Mouse (Mus musculus) right cerebral cortex, postnatal 25 days (tissue): Measurements from ENCODE around the gene Pcif1.
A peak's percentile ranks its signal among the peaks of the same experiment; 100 is the strongest.

Experiments
- DNase-seq: peaks from one replicate; pipeline ENCODE4 v3.0.0; 2022

Gene Pcif1

DNA sequence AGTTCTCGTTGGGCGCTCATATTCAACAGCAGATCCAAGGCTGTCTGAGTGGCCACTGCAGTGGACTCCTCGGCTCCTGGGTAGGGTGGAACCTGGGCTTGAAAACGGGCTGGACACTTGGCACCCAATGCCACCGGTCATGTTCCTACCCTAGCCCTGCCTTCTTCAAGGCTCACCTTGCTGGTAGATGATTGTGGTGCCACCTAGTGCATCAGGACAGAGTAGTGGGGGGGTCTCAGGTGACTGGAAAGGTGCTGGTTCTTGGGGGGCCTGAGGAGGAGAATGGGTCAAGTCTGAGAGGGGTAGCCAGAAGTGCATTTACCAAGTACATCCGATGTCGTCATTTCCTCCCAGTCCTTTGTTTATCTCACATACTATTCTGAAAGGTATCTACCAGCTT lies 18.9 kb downstream of the Pcif1 start:
- no peak for DNase-seq

DNA sequence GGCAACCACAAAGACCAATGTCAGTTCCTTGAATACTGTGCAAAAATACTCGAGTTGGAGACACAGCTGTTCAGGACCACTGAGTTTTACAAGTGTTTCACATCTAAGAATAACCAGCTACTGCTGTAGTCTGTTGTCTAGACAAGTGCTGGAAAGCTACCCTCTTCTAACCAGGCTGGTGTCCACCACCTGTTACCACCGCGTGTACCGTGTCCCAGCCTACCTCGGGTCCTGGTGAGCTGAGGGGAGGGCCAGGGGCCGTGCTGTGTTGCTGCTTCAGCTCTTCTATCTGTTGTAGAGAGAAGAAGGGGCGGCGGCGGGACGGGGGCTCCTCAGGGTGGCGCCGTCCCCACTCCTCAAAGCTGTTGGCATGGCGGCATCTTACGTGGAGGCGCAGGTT lies 19.9 kb downstream of the Pcif1 start:
- DNase-seq, result no peak

DNA sequence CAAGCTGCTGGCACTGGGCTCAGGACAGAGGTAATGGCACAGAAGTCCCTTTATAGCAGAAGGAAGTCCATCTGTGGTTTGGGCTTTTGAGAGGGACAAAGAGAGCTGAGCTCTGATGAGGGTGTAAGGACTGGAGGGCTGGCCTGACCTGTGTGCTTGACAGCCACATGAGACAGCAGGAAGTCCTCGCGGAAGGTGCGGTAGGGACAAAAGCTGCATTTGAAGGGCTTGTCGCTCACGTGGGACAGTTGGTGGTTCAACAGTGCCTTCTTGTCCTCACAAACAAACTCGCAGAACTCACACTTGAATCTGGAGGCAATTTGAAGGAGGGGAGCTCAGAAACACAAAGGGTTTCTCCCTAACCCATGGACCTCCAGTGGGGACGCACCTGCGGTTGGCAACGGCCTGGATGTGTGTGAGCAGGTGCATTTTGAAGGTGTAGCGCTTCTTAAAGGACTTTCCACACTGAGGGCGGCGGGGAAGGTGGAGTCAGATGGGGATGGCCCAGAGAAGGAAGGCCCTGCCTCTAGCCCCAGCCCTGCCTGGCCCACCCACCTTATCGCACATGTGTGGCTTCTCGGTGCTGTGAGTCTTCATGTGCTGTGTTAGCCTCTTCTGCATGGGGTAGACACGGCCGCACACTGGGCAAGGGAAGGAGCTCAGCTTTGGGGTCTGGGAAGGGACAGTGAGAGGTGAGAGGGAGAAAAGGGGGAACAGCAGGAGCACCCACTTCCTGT lies 20.8 kb downstream of the Pcif1 start:
- DNase-seq, result no peak

DNA sequence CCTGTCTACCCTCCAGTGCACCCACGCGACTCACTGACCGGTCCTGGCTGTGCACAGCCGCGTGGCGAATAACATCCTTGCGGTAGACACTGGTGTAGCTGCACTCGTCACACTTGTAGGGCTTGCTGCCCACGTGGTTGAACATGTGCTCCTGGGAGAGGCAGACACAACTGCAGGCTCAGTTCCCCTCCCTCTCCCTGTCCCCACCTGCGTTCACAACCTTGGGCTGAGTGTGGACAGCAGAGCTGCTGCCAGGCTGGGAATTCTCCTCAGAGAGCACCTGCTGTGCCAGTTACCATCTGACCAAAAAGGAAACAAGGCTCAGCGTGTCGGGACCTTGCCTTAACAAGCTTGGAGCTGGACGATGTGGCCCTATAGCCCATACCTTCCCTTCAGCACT lies 22.3 kb downstream of the Pcif1 start:
- DNase-seq, result no peak

- DNase-seq, result no peak
These were observed 24.4 kb downstream of the Pcif1 start for GRCm38 (mm10) chr2:164903496-164903895.

DNA sequence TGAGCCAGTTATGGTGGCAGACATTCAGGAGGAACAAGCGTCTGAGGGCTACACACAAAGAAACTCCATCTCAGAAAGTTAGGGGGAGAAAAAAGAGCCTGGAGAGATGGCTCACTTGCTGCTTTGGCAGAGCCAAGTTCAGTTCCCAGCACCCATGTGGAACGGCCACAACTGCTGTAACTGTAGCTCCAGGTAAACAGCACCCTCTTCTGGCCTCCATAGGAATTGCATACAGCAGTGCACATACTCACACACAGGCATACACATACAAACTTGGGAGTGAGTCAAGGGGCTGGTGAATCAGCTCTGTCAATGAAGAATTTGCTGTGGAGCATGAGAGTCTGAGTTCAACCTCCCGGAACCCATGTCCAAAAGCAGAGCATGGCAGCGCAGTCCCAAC lies 27.0 kb downstream of the Pcif1 start:
- DNase-seq, result no peak

DNA sequence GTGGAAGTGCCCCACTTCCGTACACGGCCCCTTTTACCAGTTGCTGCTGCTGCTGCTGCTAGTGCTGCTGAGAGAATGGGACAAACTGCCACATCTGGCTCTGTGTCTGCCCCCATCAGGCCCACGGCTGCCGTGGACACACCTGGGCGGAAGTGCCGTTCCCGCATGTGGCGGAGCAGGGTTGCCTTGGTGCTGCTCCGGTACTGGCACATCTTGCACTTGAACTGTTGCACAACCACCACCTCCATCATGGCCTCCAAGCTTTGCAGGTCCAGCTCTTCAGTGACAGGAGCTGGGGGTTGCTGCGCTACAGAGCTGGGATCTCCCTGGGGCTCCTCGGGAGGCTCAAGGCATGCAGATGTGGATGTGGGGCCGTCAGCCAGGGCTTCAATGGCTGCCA lies 28.4 kb downstream of the Pcif1 start:
- DNase-seq, result no peak

DNA sequence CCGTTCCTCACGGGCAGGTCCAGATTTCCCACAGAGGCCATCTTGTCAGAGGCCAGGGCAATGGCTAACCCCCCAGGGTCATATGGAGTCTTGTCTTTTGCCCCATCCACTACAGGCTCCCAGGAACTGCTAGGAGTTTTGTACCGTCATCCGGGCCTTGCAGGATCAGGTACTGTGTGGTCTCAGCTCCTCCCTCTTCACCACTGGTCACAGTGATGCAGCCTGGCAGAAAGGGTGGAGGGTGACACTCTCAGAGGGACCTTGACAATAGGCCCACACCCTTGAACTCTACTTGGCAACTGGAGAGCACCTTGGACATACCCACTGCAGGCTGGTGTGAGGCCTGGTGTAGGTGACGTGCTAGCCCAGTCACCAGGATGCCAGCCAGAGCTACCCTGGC lies 28.9 kb downstream of the Pcif1 start:
- no peak for DNase-seq

GRCm38 (mm10) chr2:164909100-164909499 lies 30.0 kb downstream of the Pcif1 start:
- no peak for DNase-seq

DNA sequence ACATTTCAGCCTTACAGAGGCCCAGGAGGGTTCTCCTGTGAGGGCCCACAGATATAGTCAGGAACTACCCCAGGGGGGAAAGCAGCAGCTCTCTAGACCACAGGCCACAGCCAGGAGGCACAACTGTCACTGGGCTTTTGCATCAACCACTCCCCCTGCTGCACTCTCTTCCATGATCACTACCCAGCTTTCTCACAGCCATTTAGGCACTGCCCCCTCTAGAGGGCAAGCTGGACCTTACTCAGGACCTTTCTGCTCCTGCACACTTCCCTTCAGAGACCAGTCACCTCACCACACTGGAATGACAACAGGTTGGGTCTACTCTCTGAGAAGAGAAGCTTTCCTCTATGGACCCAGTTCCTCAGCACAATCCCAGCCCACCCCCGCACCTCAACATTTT lies 30.4 kb downstream of the Pcif1 start:
- no peak for DNase-seq

GRCm38 (mm10) chr2:164910360-164911061 lies 31.4 kb downstream of the Pcif1 start:
- DNase-seq, result no peak

GRCm38 (mm10) chr2:164911086-164912048 lies 32.3 kb downstream of the Pcif1 start, which contains the start of gene Zfp335:
TSS of gene Zfp335 (minus strand) at chr2:164911757.
- peak; percentile 93 for DNase-seq

- peak; percentile 68 for DNase-seq
These were observed 33.0 kb downstream of the Pcif1 start for GRCm38 (mm10) chr2:164912151-164912550.

DNA sequence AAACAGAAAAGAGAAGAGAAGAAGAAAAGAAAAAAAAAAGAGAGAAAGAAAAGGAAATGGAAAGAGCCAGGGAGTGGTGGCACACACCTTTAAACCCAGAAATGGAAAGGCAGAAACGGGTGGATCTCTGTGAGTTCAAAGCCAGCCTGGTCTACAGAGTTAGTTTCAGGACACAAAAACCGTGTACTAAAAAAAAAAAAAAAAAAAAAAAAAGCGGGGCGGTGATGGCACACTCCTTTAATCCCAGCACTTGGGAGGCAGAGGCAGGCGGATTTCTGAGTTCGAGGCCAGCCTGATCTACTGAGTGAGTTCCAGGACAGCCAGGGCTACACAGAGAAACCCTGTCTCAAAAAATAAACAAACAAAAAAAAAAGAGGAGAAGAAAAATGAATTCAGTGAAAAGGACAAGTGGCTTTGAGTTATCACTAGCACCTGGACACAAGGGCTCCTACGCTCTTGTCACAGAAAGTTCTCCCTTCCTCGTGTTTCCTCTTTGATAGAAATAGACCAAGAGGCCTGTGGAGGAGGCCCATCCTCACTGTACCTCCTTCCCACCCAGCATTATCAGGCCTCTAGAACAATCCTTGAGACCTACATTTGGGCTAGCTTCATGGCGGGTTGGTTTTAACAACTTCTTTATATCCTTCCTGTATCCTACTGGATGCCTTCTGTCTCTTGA lies 33.8 kb downstream of the Pcif1 start:
- no peak for DNase-seq

DNA sequence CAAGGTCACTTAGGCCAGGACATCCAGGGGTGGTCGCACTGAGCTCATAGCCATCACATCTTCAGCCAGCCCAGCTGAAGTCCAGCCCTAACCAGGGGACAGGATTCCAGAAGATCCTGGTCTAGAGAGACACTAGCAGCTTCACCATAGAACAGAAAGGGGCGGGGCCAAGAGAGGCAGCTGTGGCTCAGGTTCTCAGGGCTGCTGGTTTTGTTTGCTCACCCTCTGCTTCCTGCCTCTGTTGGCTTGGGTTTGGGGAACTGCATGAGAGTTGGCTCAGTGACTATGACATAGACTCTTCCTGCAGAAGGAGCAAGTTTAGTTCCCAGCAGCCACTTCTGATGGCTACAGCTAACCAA lies 34.3 kb downstream of the Pcif1 start:
- no peak for DNase-seq

GRCm38 (mm10) chr2:164916820-164917219 lies 37.7 kb downstream of the Pcif1 start:
- no peak for DNase-seq

GRCm38 (mm10) chr2:164917371-164917770 lies 38.3 kb downstream of the Pcif1 start:
- no peak for DNase-seq

DNA sequence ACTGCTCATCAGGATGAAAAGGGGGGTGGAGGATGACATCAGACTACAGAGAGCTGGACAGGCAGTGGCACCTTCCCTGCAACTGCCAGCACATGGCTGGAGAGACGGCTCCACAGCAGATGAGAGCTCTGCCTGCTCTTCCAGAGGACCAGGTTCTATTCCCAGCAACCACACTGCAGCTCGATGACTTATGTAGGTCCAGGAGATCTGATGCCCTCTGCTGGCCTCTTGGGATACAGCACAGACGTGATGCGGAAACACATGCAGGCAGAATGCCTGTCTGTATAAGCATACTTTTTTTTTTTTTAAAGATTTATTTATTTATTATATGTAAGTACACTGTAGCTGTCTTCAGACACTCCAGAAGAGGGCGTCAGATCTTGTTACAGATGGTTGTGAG lies 39.2 kb downstream of the Pcif1 start:
- no peak for DNase-seq

- no peak for DNase-seq
These were observed 42.9 kb downstream of the Pcif1 start for GRCm38 (mm10) chr2:164921984-164922383.

GRCm38 (mm10) chr2:164923291-164923690 lies 44.2 kb downstream of the Pcif1 start:
- no peak for DNase-seq

DNA sequence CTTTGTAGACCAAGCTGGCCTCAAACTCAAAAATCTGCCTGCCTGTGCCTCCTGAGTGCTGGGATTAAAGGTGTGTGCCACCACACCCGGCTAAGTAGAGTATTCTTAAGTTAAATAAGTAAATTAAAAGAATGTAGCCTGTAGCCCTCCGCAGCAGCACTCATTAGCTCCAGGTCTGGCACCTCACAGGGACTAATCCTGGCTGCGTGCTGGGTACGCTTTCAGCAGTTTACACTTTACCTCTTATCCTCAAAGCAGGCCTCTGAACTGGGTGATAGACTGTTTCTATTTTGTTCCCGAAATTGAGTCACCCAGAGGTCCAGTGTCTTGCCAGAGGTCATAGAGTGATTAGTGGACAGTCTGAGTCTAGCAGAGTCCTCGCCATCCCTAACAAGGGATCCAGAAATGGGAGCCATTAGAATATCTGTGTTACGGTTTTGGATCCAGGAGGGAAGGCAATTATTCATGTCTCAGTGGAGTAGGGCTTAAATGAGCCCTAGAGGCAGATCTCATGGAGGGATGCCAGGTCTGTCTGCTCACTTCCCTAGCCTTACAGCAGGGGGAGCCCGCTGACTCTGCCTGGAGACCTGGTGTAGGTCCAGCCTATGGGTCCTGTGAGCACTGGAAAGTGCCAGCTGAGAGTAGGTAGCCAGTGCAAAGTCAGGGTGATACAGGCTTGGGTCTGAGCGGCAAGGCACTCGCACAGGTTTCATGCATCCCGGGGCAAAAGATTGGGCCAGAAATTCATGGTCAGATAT lies 45.2 kb downstream of the Pcif1 start:
- DNase-seq, result peak; percentile 84
